Mouse (Mus musculus): ENCODE measurements around the gene Pop7. TPM values are rescaled to one million over a fixed set of nuclear protein-coding genes. Genes with fewer than 3 reads are reported as not detected.

Gene Pop7
- total and polyA plus RNA-seq, 3 experiments = 61.1 to 79.8 TPM; not detected in 1

DNA sequence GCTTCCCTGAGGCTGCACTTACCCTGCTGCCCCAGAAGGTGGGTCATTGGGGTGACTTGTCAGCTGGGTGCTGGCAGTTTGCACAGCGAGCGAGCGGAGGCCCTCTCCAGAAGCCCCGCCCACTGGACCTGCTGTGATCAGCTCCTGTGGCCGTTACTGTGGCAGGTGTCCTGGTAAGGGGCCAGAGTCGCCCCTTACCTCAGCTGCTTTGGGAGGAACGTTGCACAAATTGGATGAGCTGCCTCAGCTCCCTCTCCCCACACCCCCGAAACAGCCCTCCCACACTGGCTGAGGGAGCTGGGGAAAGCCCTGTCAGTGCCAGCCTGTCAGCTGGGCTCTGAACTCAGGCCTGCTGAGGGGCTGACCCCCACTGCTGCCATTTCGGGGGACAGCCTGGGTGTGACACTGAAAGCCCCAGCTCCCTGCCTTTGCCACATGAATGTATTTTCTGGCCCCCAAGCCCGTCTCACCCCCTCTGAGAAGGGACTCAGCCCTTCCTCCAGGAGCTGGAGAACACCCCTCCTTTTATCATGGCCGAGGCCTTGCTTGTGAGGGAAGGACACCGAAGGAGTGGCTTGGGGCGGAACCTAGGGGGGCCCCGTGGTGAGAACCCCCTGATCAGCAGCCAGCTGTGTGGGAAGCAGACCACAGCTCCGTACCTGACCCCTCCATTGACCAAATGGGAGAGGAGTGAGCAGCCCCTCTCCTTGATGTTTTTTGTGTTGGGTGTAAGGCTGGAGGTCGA is 24.0 kb upstream of the Pop7 start:
- H3K27ac ChIP-seq (ENCODE audit: control insufficient read depth, low read depth, low read length) = no peak overlapping the region
- peaks cover 3 to 6% of the 10 kb centered on the region in 2 experiments for H3K36me3 ChIP-seq (ENCODE audit: control insufficient read depth in 1 of 2, insufficient read depth in 2 of 2, low read length in 2 of 2)
- H3K79me2 ChIP-seq (ENCODE audit: control insufficient read depth, insufficient read depth, low read length, poor library complexity) = peaks cover 12% of the 10 kb centered on the region
- no peaks in the 10 kb centered on the region for H3K9me3 ChIP-seq (replicated peaks; ENCODE audit: insufficient read depth, low read length)
- H3K4me1 ChIP-seq (ENCODE audit: control insufficient read depth in 1 of 2, insufficient read depth in 2 of 2, low read length in 2 of 2) = no peaks in the 10 kb centered on the region
- TF ChIP-seq POLR2AphosphoS5 (IDR thresholded peaks at IDR 0.05; ENCODE audit: borderline replicate concordance, low read depth, low read length) = no peak
- TF ChIP-seq MAFK (IDR thresholded peaks at IDR 0.05; ENCODE audit: borderline replicate concordance, low read depth, low read length) = no peak
- no peak for TF ChIP-seq MAZ (IDR thresholded peaks at IDR 0.05; ENCODE audit: low read depth, low read length)
- no peak for TF ChIP-seq CHD1 (IDR thresholded peaks at IDR 0.05; ENCODE audit: low read depth, low read length)
- no peak for TF ChIP-seq TCF12 (IDR thresholded peaks at IDR 0.05; ENCODE audit: low read depth, low read length)
- no peak for TF ChIP-seq TAL1 (IDR thresholded peaks at IDR 0.05; ENCODE audit: low read length)
- H3K9ac ChIP-seq (ENCODE audit: control insufficient read depth, low read depth, low read length, poor library complexity, severe bottlenecking) = no peak overlapping the region
- no peak overlapping the region for H3K4me3 ChIP-seq (ENCODE audit: control insufficient read depth in 1 of 2, insufficient read depth in 1 of 2, low read depth in 2 of 2, low read length in 2 of 2)
- H3K27me3 ChIP-seq (ENCODE audit: control insufficient read depth in 1 of 2, insufficient read depth in 2 of 2, low read length in 2 of 2) = no peaks in the 10 kb centered on the region
- no peak for DNase-seq (ENCODE audit: low read depth, low spot score)

DNA sequence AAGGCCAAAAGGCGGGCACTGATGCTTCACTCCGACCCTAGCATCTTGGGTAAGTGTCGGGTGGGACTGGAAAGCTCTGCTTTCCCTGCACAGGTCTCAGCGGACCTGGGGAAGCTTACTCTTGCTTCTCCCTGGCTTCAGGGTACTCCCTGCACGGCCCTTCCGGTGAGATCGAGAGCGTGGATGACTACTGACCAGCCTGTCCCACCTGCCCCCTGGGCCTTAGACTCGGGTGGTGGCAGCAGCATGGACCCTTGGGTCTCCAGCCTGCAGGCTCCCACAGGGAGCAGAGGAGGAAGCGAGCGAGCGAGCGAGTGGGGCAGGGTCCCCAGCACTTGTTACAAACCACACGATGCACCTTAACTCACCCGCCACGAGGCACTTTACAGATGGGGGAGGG is 23.2 kb upstream of the Pop7 start:
- TF ChIP-seq CHD1 (IDR thresholded peaks at IDR 0.05; ENCODE audit: low read depth, low read length) (no peak), NRF1 (IDR thresholded peaks at IDR 0.05; ENCODE audit: insufficient read depth, low read depth, low read length, poor library complexity, severe bottlenecking) (no peak), GABPA (IDR thresholded peaks at IDR 0.05; ENCODE audit: low read depth, low read length) (no peak), MEF2A (IDR thresholded peaks at IDR 0.05; ENCODE audit: extremely low read depth, insufficient replicate concordance, low read depth, low read length, poor library complexity, severe bottlenecking) (no peak), TCF12 (IDR thresholded peaks at IDR 0.05; ENCODE audit: low read depth, low read length) (no peak), ELF1 (IDR thresholded peaks at IDR 0.05; ENCODE audit: low read depth, low read length) (no peak), CHD2 (IDR thresholded peaks at IDR 0.05; ENCODE audit: low read length) (no peak), SMC3 (IDR thresholded peaks at IDR 0.05; ENCODE audit: low read depth, low read length) (no peak), TBP (IDR thresholded peaks at IDR 0.05; ENCODE audit: low read depth, low read length) (no peak), UBTF (IDR thresholded peaks at IDR 0.05; ENCODE audit: borderline replicate concordance, insufficient read depth, low read depth, low read length) (no peak), USF1 (IDR thresholded peaks at IDR 0.05; ENCODE audit: low read depth, low read length) (no peak), ZKSCAN1 (IDR thresholded peaks at IDR 0.05; ENCODE audit: low read depth, low read length) (no peak)

More for the DNA sequence above, 23.2 kb upstream of the Pop7 start:
- no peak overlapping the region for H3K27ac ChIP-seq (ENCODE audit: control insufficient read depth, low read depth, low read length)
- H3K79me2 ChIP-seq (ENCODE audit: control insufficient read depth, insufficient read depth, low read length, poor library complexity) = peaks cover 5% of the 10 kb centered on the region; the same call in 1 of the 2 replicates
- no peak overlapping the region for H3K9ac ChIP-seq (ENCODE audit: control insufficient read depth, low read depth, low read length, poor library complexity, severe bottlenecking)
- H3K4me3 ChIP-seq (ENCODE audit: control insufficient read depth in 1 of 2, insufficient read depth in 1 of 2, low read depth in 2 of 2, low read length in 2 of 2) = no peak overlapping the region
- no peaks in the 10 kb centered on the region for H3K9me3 ChIP-seq (replicated peaks; ENCODE audit: insufficient read depth, low read length)
- H3K36me3 ChIP-seq (ENCODE audit: control insufficient read depth in 1 of 2, insufficient read depth in 2 of 2, low read length in 2 of 2) = peaks cover 0 to 6% of the 10 kb centered on the region in 2 experiments; a peak in 3 of 4 replicates
- H3K27me3 ChIP-seq (ENCODE audit: control insufficient read depth in 1 of 2, insufficient read depth in 2 of 2, low read length in 2 of 2) = no peaks in the 10 kb centered on the region
- DNase-seq (ENCODE audit: low read depth, low spot score) = no peak
- H3K4me1 ChIP-seq (ENCODE audit: control insufficient read depth in 1 of 2, insufficient read depth in 2 of 2, low read length in 2 of 2) = no peaks in the 10 kb centered on the region
